Mouse (Mus musculus) MEL (cell line): ENCODE results near the gene Apol8.
A peak's percentile ranks its signal among the peaks of the same experiment; 100 is the strongest.

ENCODE experiments used
- CTCF ChIP-seq, 3 experiments: IDR thresholded peaks in 2 of 3; conservative IDR thresholded peaks in 1 of 3; 2 replicates each; pipeline ENCODE4 v1.5.1; 2011 to 2012; ENCODE audit warnings: low read length in 3 of 3, low read depth in 2 of 3, mild to moderate bottlenecking in 2 of 3, improper control_type of control experiment in 1 of 3, inconsistent platforms in 1 of 3, mixed read lengths in 1 of 3, moderate library complexity in 1 of 3; ENCODE audit not compliant: control insufficient read depth in 1 of 3, insufficient read depth in 1 of 3, poor library complexity in 1 of 3, severe bottlenecking in 1 of 3
- GABPA ChIP-seq: IDR thresholded peaks from 2 replicates; pipeline ENCODE4 v1.6.1; 2012; ENCODE audit warnings: low read depth, mild to moderate bottlenecking, inconsistent platforms, low read length, improper control_type of control experiment, moderate library complexity
- POLR2A ChIP-seq, 2 experiments: IDR thresholded peaks; 2 replicates each; pipeline ENCODE4 v1.6.1; 2011 to 2012; ENCODE audit warnings: low read length in 2 of 2, mild to moderate bottlenecking in 2 of 2, control low read depth in 1 of 2, improper control_type of control experiment in 1 of 2, low read depth in 1 of 2, moderate library complexity in 1 of 2; ENCODE audit not compliant: control insufficient read depth in 1 of 2, insufficient read depth in 1 of 2, poor library complexity in 1 of 2
- UBTF ChIP-seq: IDR thresholded peaks from 2 replicates; pipeline ENCODE4 v1.6.1; 2012; ENCODE audit warnings: low read depth, mild to moderate bottlenecking, inconsistent platforms, low read length, improper control_type of control experiment, moderate library complexity, borderline replicate concordance; ENCODE audit not compliant: insufficient read depth

GRCm38 (mm10) chr15:77761561-77762380, 5.0 kb upstream of the Apol8 start:
- no peak for TF ChIP-seq POLR2A (IDR thresholded peaks at IDR 0.05; ENCODE audit: control insufficient read depth in 1 of 2, insufficient read depth in 1 of 2, low read depth in 1 of 2, low read length in 2 of 2, poor library complexity in 1 of 2)
- TF ChIP-seq GABPA = no peak
- TF ChIP-seq UBTF = no peak
- peak; percentile 72 to 80 (median 75) for TF ChIP-seq CTCF (IDR thresholded peaks at IDR 0.05 in 2 of 3, conservative IDR thresholded peaks at IDR 0.05 in 1 of 3; ENCODE audit: control insufficient read depth in 1 of 3, insufficient read depth in 1 of 3, low read depth in 2 of 3, low read length in 3 of 3, poor library complexity in 1 of 3, severe bottlenecking in 1 of 3)
